Mouse (Mus musculus) heart, adult 2 months (tissue): ENCODE data around the gene Fbxw5. TPM values are rescaled to one million over a fixed set of nuclear protein-coding genes. Genes with fewer than 3 reads are reported as not detected.
A peak's percentile ranks its signal among the peaks of the same experiment; 100 is the strongest.

ENCODE experiments used
- DNase-seq, 2 experiments: peaks; one replicate each; pipeline ENCODE4 v3.0.0; 2021
- H3K27ac ChIP-seq: fragments of 200-600 bp; 2 replicates; pipeline ENCODE4 v1.8.1; 2022
- H3K27me3 ChIP-seq: fragments of 200-500 bp; 2 replicates; pipeline ENCODE4 v1.6.1; 2012; ENCODE audit warnings: mild to moderate bottlenecking, low read length, inconsistent platforms, mixed read lengths; ENCODE audit not compliant: control insufficient read depth, insufficient read depth
- H3K36me3 ChIP-seq: fragments of 200-500 bp; 2 replicates; pipeline ENCODE4 v1.6.1; 2012; ENCODE audit warnings: low read length, inconsistent platforms; ENCODE audit not compliant: control insufficient read depth, insufficient read depth
- H3K4me1 ChIP-seq: fragments of 200-500 bp; 2 replicates; pipeline ENCODE4 v1.6.1; 2011; ENCODE audit warnings: low read length; ENCODE audit not compliant: control insufficient read depth, insufficient read depth
- H3K4me3 ChIP-seq: fragments of 200-600 bp; 2 replicates; pipeline ENCODE4 v1.8.1; 2022
- H3K79me2 ChIP-seq: fragments of 200-500 bp; replicated peaks from 2 replicates; pipeline ENCODE4 v1.6.1; 2012; ENCODE audit warnings: mild to moderate bottlenecking, inconsistent platforms, low read length, moderate library complexity, mixed read lengths; ENCODE audit not compliant: control insufficient read depth, insufficient read depth
- H3K9ac ChIP-seq: fragments of 200-500 bp; 2 replicates; pipeline ENCODE4 v1.6.1; 2012; ENCODE audit warnings: low read depth, mild to moderate bottlenecking, control low read depth, inconsistent platforms, low read length, mixed read lengths
- CTCF ChIP-seq: fragments of 200-600 bp; IDR thresholded peaks from 2 replicates; pipeline ENCODE4 v1.8.1; 2022; ENCODE audit warnings: antibody characterized with exemption, mild to moderate bottlenecking, moderate library complexity
- EP300 ChIP-seq: fragments of 200-500 bp; IDR thresholded peaks from 2 replicates; pipeline ENCODE4 v1.6.1; 2011; ENCODE audit warnings: low read depth, low read length, control low read depth; ENCODE audit not compliant: insufficient read depth
- POLR2A ChIP-seq: fragments of 200-500 bp; IDR thresholded peaks from 2 replicates; pipeline ENCODE4 v1.6.1; 2011; ENCODE audit warnings: mild to moderate bottlenecking, low read depth, low read length, control low read depth; ENCODE audit not compliant: insufficient read depth
- WGBS: fragments of 180-500 bp; shearing (Covaris S2); methylation state at CpG from one replicate; pipeline ENCODE4 v1.1.7; 2018; 5-methylcytosine and 5-hydroxymethylcytosine counted together
- intact Hi-C: fragments of 180-260 bp; cut with DNase I; formaldehyde crosslinking; loops from one replicate; pipeline ENCODE4 v1.15.1; 2025
- long read RNA-seq: library from polyadenylated mRNA; stranded (forward); transcript quantifications from one replicate; pipeline ENCODE4 v2.0.0, GENCODE M21; 2021
- polyA plus RNA-seq: library from polyadenylated mRNA; depleted of rRNA; stranded (reverse); fragments of >200 nt; gene quantifications from 2 replicates; pipeline ENCODE4 v1.2.3, GENCODE M21; 2012; rRNA removed
- total RNA-seq, 2 experiments: library from RNA; stranded (reverse); gene quantifications; 2 replicates each; pipeline ENCODE4 v1.2.3; 2021

The Fbxw5 gene
- total RNA-seq: 10 to 100 TPM; 82.7 to 84.8 TPM
- 32.9 and 41.0 TPM in 2 replicates for polyA plus RNA-seq
- long read RNA-seq, transcript Fbxw5-201 (9 exons, 2,388 nt): major isoform, 138 of 184 reads
- long read RNA-seq, partial matches to known transcripts: 21 of 184 reads
- long read RNA-seq, other reads (novel, unspliced or antisense): 24 of 184 reads

- no peaks in the 10 kb centered on the region for H3K79me2 ChIP-seq
- H3K27ac ChIP-seq: peak within 1 kb of the TSS; percentile 94
- H3K4me3 ChIP-seq: peak within 1 kb of the TSS; percentile 74
- H3K4me1 ChIP-seq: peaks cover 6% of the 10 kb centered on the region
- intact Hi-C loops: loop anchor here (2.0 to 5.0 kb wide), 2 partner anchors 42 to 47 kb away; partner anchors contain the start of gene Traf2
- TF ChIP-seq POLR2A (peak; percentile 93; the same call in 1 of the 2 replicates), EP300 (no peak)
- peak within 1 kb of the TSS; percentile 94 for H3K9ac ChIP-seq
- H3K36me3 ChIP-seq: no peaks in the 10 kb centered on the region
- WGBS: under 1% methylated on average over 40 of the region's 44 CpGs
- peak; percentile 84 to 89 for DNase-seq
- H3K27me3 ChIP-seq: no peaks in the 10 kb centered on the region
Measured at GRCm38 (mm10) chr2:25500576-25501405, at the start of gene Fbxw5. TSS of gene Fbxw5 (plus strand) at chr2:25500750.

DNA sequence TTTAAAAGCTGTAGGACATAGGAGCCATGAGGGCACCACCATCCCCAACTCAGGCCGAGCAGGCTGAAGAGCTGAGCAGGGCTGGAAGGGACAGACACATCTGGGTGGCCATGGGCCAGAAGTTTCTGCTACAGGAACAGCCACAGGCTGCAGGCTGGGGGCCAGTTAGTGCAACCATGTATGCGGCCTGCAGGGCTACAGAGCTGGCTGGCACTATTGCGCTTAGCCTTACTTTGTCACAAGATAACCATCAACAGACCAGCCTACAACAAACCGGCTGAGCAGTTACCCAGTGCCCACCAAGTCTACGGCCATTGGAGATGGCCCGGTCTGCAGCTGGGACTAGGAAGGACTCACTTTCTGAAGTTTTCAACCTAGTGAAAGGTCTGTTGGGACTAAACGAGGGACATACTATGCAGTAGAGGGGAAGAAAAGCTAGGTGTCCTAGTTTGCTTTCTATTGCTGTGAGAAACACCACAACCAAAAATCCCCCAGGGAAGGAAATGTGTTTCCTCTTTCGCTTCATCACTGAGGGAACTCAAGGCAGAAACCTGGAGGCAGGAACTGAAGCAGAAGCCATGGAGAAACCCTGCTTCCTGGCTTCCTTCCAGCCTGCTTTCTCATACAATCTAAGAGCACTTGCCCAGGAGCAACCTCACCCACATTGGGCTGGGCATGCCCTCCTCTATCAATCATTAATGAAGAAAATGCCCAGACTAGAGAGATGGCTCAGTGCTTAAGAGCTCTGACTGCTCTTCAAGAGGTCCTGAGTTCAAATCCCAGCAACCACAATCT is 49.5 kb upstream of the Fbxw5 start:
- H3K27me3 ChIP-seq: no peaks in the 10 kb centered on the region
- DNase-seq: no peak
- no peaks in the 10 kb centered on the region for H3K79me2 ChIP-seq
- 63% methylated on average over 8 of the region's 8 CpGs for WGBS
- H3K4me1 ChIP-seq: no peaks in the 10 kb centered on the region
- TF ChIP-seq CTCF (no peak), POLR2A (no peak), EP300 (no peak)
- H3K4me3 ChIP-seq: no peak overlapping the region
- no peak overlapping the region for H3K9ac ChIP-seq
- no peak overlapping the region for H3K27ac ChIP-seq
- H3K36me3 ChIP-seq: no peaks in the 10 kb centered on the region
- intact Hi-C loops: no loop called here

DNA sequence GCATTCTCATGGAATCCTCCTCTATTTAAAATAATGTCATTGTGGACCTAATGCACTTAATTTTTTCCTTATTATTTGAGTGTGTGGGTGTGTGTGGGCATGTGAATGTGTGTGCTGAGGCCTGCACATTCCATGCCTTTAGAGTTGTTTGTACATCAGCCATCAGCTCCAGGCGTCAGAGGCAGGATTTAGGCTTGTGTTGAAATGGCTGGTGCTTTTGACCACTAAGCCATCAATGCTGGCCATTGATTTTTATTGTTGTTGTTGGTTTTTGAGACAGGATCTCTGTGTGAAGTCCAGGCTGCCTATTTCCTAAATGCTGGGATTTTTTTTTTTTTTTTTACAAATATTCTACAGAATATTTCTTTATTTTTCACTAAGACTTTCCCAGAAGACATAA is 47.6 kb upstream of the Fbxw5 start:
- H3K36me3 ChIP-seq: no peaks in the 10 kb centered on the region
- no peak for DNase-seq
- 41% methylated on average over 1 of the region's 1 CpGs for WGBS
- H3K9ac ChIP-seq: no peak overlapping the region
- no peak overlapping the region for H3K4me3 ChIP-seq
- TF ChIP-seq POLR2A (no peak), CTCF (no peak), EP300 (no peak)
- no peaks in the 10 kb centered on the region for H3K4me1 ChIP-seq
- no peaks in the 10 kb centered on the region for H3K27me3 ChIP-seq
- no peak overlapping the region for H3K27ac ChIP-seq
- intact Hi-C loops: no loop called here
- no peaks in the 10 kb centered on the region for H3K79me2 ChIP-seq

- intact Hi-C loops: no loop called here
- no peaks in the 10 kb centered on the region for H3K27me3 ChIP-seq
- H3K27ac ChIP-seq: no peak within 1 kb of the TSS
- DNase-seq: no peak
- H3K79me2 ChIP-seq: no peaks in the 10 kb centered on the region
- H3K4me1 ChIP-seq: peaks cover 4% of the 10 kb centered on the region
- no peak within 1 kb of the TSS for H3K4me3 ChIP-seq
- H3K36me3 ChIP-seq: no peaks in the 10 kb centered on the region
- H3K9ac ChIP-seq: no peak within 1 kb of the TSS
- WGBS: 46% methylated on average over 14 of the region's 14 CpGs
- TF ChIP-seq POLR2A (no peak), EP300 (no peak), CTCF (no peak)
Measured at GRCm38 (mm10) chr2:25456205-25456953, 44.2 kb upstream of the Fbxw5 start, which contains the start of gene Clic3. TSS of gene Clic3 (plus strand) at chr2:25456838.

- TF ChIP-seq EP300: no peak
- TF ChIP-seq CTCF: no peak
- TF ChIP-seq POLR2A: no peak
- Histone ChIP-seq H3K27ac (no peak overlapping the region), H3K36me3 (no peaks in the 10 kb centered on the region), H3K4me1 (peaks cover 8% of the 10 kb centered on the region), H3K79me2 (no peaks in the 10 kb centered on the region), H3K9ac (no peak overlapping the region), H3K27me3 (no peaks in the 10 kb centered on the region), H3K4me3 (no peak overlapping the region)
- intact Hi-C loops: no loop called here
- 84% methylated on average over 9 of the region's 9 CpGs for WGBS
- no peak for DNase-seq
Measured at GRCm38 (mm10) chr2:25457022-25457896, 43.3 kb upstream of the Fbxw5 start.
